Mouse (Mus musculus): ENCODE measurements around the gene Olfr912.

The Olfr912 gene

DNA sequence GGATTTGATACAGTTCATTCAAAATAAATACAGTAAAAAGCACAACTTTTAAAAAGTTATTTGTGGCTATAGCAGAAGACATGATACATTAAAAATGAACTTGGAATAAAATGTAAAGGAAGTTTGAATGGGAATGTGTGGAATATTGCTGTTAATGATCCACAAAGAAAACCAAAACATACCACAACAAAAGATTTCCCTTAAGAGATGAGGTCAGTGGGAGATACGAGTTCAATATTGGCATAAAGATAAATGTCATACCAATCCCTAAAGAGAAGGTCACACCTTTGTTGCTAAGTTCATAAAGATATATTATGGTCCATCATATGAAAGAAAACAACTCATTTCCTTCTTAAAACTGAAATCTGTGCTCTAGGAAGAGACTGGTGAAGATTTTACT, at the start of gene Olfr912:
Olfr912 (plus strand) TSS at position 301 of the 400 bp plus-strand sequence.
- DNase-seq, result no peak

DNA sequence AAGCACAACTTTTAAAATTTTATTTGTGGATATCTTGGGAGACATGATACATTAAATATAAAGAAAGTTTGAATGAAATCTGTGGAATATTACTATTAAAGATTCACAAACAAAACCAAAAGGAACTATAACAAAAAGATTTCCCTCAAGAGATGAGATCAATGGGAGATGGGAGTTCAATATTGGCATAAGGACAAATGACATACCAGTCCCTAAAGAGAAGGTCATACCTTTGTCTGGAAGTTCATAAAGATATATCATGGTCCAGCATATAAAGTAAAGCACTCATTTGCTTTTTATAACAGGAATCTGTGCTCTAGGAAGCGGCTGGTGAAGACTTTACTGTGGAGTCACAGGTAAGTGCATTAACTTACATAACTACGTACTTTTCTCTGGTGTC, 42.4 kb upstream of the Olfr912 start, which contains the start of gene Olfr910:
Olfr910 (plus strand) TSS at position 301 of the 400 bp plus-strand sequence.
- DNase-seq, result no peak

DNA sequence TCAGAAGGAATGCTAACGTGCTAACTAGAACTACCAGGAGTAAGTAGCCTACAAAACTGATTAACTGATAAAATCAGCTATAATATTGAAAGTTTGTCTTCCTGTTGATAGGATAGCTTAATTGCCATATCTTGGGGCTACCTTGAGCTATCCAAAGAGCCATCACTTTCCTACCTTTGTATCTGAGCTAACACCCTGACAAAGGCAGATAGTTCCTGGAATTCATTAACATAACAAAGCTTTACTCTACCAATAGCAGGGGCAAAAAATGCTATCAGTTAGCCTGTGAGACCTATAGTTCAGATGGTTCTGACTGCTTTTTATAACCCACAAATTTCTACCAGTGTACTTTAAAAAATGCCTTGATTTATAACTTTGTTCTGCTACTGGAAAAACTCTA, 11.1 kb downstream of the Olfr912 start:
- no peak for DNase-seq

DNA sequence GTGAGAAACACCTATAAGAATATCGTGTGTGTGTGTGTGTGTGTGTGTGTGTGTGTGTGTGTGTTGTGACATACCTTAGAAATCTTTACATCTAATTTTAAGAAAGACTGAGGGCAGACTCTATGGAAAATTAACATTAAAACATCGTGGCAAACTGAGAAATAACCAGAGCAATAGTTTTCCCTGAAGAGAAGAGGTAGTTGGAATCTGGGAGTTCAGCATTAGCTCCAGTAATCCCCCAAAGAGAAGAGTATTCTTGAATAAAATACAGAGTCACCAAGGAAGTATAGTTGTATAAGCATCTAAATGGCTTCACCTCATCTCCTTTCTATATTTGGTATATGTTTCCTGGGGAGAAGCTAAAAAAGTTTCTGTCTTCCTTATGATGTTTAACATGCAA, 12.5 kb downstream of the Olfr912 start, which contains the start of gene Olfr913:
Olfr913 (plus strand) TSS at position 301 of the 400 bp plus-strand sequence.
- DNase-seq, result no peak

DNA sequence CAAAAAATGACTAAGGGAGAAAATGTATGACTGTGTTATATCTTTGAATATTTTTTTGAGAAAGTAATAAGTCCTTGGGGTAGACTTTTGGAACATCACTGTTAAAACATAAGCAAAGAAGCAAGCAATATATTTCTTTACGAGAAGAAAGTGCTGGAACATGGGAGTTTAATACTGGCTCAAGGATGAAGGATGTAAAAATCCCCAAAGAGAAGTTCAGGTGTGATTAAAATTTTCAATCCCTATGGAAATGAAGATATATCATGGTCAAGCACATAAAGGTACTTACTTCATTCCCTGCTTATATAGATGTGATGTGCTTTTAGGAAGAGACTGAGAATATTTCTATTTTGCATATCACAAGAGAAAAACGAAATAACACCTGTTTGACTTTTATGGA, 24.8 kb downstream of the Olfr912 start, which contains the start of gene Olfr914:
Olfr914 (plus strand) TSS at position 301 of the 400 bp plus-strand sequence.
- DNase-seq, result no peak

DNA sequence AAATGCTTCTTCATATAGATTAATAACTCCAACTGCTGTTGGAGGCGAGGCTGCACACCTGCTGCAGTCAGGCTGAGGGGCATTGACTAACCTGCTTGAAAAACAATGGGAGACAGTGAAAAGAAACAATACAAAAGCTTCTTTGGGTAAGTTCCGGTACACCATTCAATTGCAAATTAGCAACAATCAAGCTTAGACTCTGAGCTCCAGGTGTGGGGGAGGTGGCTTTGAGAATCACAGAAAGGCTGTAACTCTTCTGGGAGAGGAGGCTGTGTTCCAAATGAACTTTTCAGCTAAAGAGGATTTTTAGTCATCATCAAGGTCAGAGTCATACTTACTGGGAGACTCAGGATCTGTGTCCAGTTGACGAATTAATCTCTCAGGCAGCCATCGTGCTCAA, 52.4 kb downstream of the Olfr912 start:
- DNase-seq, result no peak
